Mouse (Mus musculus) liver, embryonic 13.5 days (tissue): ENCODE data around the gene Evi2b. TPM values are rescaled to one million over a fixed set of nuclear protein-coding genes. Genes with fewer than 3 reads are reported as not detected.

ENCODE experiments used
- ATAC-seq: fragments of 200-750 bp; cut with Nextera tagmentation; 2 replicates; pipeline ENCODE4 v1.8.0; 2017; ENCODE audit warnings: low read depth, mild to moderate bottlenecking, moderate number of reproducible peaks, moderate library complexity
- DNase-seq: peaks from one replicate; pipeline ENCODE4 v3.0.0; 2022
- H3K27ac ChIP-seq: fragments of 300-500 bp; sonication (generic); 2 replicates; pipeline ENCODE4 v1.5.1; 2015; ENCODE audit warnings: moderate library complexity, mild to moderate bottlenecking, inconsistent platforms
- H3K27me3 ChIP-seq: fragments of 300-500 bp; sonication (generic); 2 replicates; pipeline ENCODE4 v1.6.1; 2015; ENCODE audit warnings: mild to moderate bottlenecking, inconsistent platforms
- H3K36me3 ChIP-seq: fragments of 300-500 bp; sonication (generic); 2 replicates; pipeline ENCODE4 v1.6.1; 2015; ENCODE audit warnings: mild to moderate bottlenecking, inconsistent platforms
- H3K4me1 ChIP-seq: fragments of 300-500 bp; sonication (generic); replicated peaks from 2 replicates; pipeline ENCODE4 v1.6.1; 2015; ENCODE audit warnings: inconsistent platforms
- H3K4me2 ChIP-seq: fragments of 300-500 bp; sonication (generic); 2 replicates; pipeline ENCODE4 v1.6.1; 2015; ENCODE audit warnings: inconsistent platforms, mild to moderate bottlenecking, moderate library complexity
- H3K4me3 ChIP-seq: fragments of 300-500 bp; sonication (generic); replicated peaks from 2 replicates; pipeline ENCODE4 v1.5.1; 2015; ENCODE audit warnings: mild to moderate bottlenecking, inconsistent platforms
- H3K9ac ChIP-seq: fragments of 300-500 bp; sonication (generic); 2 replicates; pipeline ENCODE4 v1.6.1; 2015; ENCODE audit warnings: mild to moderate bottlenecking, inconsistent platforms
- H3K9me3 ChIP-seq: fragments of 300-500 bp; sonication (generic); replicated peaks from 2 replicates; pipeline ENCODE4 v1.6.1; 2016; ENCODE audit warnings: inconsistent platforms
- WGBS: fragments of 180-500 bp; shearing (Covaris S2); methylation state at CpG from one replicate; pipeline ENCODE4 v1.1.7; 2015; ENCODE audit not compliant: insufficient replicate concordance; 5-methylcytosine and 5-hydroxymethylcytosine counted together
- polyA plus RNA-seq: library from polyadenylated mRNA; unstranded; fragments of >200 nt; fragmentation: Nextera tagmentation; extraction: Ambion mirVana; gene quantifications from 2 replicates; pipeline ENCODE4 v1.2.1, GENCODE M21; 2015

Evi2b gene
- polyA plus RNA-seq, 1 experiment from 2014 or later: 4.0 TPM

DNA sequence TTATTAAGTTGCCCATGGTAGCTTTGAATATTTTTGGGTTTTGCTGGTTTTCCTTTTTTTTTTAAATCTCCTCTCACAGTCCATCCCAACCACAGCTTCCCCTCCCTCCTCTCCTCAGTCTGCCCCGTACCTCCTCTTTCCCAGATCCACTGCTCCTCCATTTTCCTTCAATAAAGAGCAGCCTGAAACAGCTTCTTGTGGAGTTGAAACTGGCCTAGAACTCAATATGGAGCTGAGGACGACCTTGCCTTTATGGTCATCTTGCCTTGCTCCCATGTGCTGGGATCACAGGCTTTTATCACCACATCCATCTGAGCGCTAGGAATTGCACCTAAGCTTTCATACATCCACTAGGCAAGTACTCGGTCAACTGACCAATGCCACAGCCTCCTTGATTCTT, 7.9 kb upstream of the Evi2b start:
- H3K36me3 ChIP-seq: no peaks in the 10 kb centered on the region
- H3K4me1 ChIP-seq: peaks cover 55% of the 10 kb centered on the region
- no peak overlapping the region for H3K4me3 ChIP-seq
- WGBS: 75% methylated on average over 4 of the region's 4 CpGs
- no peak overlapping the region for H3K27ac ChIP-seq
- no peak overlapping the region for H3K9ac ChIP-seq
- no peaks in the 10 kb centered on the region for H3K9me3 ChIP-seq
- no peak overlapping the region for H3K4me2 ChIP-seq
- ATAC-seq (no peak), DNase-seq (no peak)
- H3K27me3 ChIP-seq: no peaks in the 10 kb centered on the region

DNA sequence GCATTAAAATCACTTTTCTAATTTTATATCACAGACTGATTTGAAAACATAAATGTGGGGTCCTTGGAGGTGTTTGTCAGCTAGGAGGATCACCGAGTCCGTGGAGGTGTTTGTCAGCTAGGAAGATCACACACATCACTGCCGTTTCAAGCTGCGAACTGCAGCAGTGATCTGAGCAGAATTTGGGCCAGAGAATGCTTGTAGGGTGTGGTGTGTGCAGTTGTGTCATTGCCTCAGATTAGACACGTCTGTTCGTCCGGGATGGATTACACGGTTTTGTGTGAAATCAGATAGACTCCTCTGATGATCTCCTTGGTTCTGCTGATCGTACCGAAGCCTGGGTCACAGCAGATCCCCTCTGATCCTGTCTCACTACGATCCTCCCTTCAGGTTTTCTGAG, 7.2 kb upstream of the Evi2b start:
- DNase-seq (no peak), ATAC-seq (peak; percentile 28; the same call in 1 of the 2 replicates)
- no peaks in the 10 kb centered on the region for H3K27me3 ChIP-seq
- no peak overlapping the region for H3K9ac ChIP-seq
- H3K4me1 ChIP-seq: peaks cover 56% of the 10 kb centered on the region
- WGBS: 25% methylated on average over 11 of the region's 11 CpGs
- H3K36me3 ChIP-seq: no peaks in the 10 kb centered on the region
- H3K4me2 ChIP-seq: peak overlapping the region; percentile 24; the same call in 1 of the 2 replicates
- H3K9me3 ChIP-seq: no peaks in the 10 kb centered on the region
- no peak overlapping the region for H3K27ac ChIP-seq
- no peak overlapping the region for H3K4me3 ChIP-seq

DNA sequence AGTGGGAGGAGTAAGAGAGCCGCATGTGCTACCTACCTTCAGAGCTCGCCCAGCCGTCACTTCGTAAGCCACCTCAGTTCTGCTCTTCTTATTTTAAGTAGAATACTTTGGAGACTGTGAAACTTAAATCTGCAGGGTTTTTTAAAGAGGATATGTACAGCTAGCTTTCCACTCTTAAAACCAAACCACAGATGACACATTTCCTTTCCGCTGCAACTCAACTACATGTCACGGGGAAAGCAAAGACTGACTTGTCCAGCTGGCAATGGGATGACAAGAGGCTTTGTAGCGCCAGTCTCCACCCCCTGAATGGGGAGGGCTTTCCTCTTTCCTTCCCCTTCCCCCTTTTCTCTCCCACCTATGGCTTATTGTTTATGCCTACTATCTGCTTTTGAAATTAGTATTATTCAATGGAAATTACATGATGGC, 6.8 kb upstream of the Evi2b start, which contains the start of the genes Evi2 and Evi2a:
TSS of gene Evi2 (minus strand) at position 257 of the 429 bp plus-strand sequence.
TSS of gene Evi2a (minus strand) at position 277 of the 429 bp plus-strand sequence.
- WGBS: 20% methylated on average over 7 of the region's 7 CpGs
- H3K27ac ChIP-seq: no peak within 1 kb of the TSS
- no peak within 1 kb of the TSS for H3K4me3 ChIP-seq
- H3K4me1 ChIP-seq: peaks cover 53% of the 10 kb centered on the region
- no peaks in the 10 kb centered on the region for H3K9me3 ChIP-seq
- ATAC-seq (no peak), DNase-seq (no peak)
- H3K9ac ChIP-seq: no peak within 1 kb of the TSS
- H3K4me2 ChIP-seq: peak within 1 kb of the TSS; percentile 24
- H3K36me3 ChIP-seq: no peaks in the 10 kb centered on the region
- no peaks in the 10 kb centered on the region for H3K27me3 ChIP-seq

DNA sequence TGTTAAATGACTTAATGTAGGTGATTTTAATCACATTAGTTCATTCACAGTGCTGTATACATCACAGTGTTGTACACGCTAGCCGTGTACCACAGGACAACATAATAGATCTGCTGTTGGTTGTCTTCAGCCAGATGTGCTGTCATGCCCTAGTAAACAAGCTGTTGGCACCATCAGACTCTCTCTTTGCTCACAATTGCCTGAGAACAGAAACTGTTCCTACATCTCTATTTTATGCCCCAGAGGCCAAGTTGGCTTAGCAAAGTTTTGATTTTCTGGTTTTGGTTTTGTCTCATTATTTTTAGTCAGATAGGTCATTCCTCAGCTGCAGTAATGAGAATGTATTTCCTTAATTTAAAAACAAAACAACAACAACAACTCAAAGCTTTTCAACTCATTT, 6.2 kb upstream of the Evi2b start:
- Histone ChIP-seq H3K9ac (no peak overlapping the region), H3K4me2 (peak overlapping the region; percentile 21; the same call in 1 of the 2 replicates), H3K4me3 (no peak overlapping the region), H3K4me1 (peaks cover 53% of the 10 kb centered on the region), H3K36me3 (no peaks in the 10 kb centered on the region), H3K27ac (no peak overlapping the region), H3K27me3 (no peaks in the 10 kb centered on the region), H3K9me3 (no peaks in the 10 kb centered on the region)
- no peak for DNase-seq
- ATAC-seq: no peak
- 76% methylated on average over 2 of the region's 2 CpGs for WGBS

DNA sequence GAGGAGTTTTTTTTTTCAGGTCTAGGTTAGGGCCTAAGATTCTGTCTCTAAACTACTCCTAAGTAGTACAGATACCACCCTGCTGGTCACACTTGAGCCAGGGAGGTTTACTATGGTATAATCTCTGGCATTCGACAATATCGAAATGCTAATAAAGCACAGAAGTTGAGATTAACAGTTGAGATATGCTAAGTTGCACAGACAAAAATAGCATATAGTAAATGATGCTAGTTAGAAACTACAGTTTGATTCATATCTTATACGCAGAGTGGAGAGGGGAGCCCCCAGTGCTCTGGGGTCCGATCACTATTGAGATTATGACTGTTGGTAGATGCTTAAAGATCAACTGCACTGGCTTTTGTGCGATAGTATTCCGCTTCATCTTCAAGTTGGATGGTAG, 5.7 kb upstream of the Evi2b start:
- no peaks in the 10 kb centered on the region for H3K36me3 ChIP-seq
- H3K9ac ChIP-seq: no peak overlapping the region
- H3K4me3 ChIP-seq: no peak overlapping the region
- no peaks in the 10 kb centered on the region for H3K27me3 ChIP-seq
- no peak overlapping the region for H3K4me2 ChIP-seq
- DNase-seq (no peak), ATAC-seq (no peak)
- H3K9me3 ChIP-seq: no peaks in the 10 kb centered on the region
- H3K4me1 ChIP-seq: peaks cover 52% of the 10 kb centered on the region
- whole genome bisulfite sequencing: 76% methylated on average over 6 of the region's 6 CpGs
- peak overlapping the region; percentile 54; the same call in 1 of the 2 replicates for H3K27ac ChIP-seq

DNA sequence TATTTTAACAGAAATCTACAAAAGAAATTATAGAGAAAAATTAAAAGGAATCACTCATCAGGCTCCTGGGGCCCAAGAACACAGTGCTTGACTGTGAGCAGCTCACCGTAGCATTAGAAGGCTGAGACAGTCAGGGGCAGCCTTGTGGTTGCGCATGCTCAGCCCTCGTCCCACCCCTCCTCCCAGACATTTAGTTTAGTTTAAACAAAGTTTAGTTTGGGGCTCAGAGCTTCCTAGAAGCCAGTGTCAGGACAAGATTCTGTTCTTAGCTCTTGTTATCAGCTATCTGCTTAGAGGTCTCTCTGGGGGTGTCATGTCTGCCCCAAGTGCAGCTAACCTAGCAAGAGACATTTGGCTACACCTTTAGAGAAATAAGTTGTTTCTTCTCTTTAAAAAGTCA, 5.0 kb upstream of the Evi2b start:
- peak overlapping the region; percentile 0; the same call in 1 of the 2 replicates for H3K9ac ChIP-seq
- no peak for DNase-seq
- H3K9me3 ChIP-seq: no peaks in the 10 kb centered on the region
- ATAC-seq: no peak
- H3K4me3 ChIP-seq: no peak overlapping the region
- H3K4me2 ChIP-seq: no peak overlapping the region
- WGBS: 27% methylated on average over 3 of the region's 3 CpGs
- H3K27me3 ChIP-seq: no peaks in the 10 kb centered on the region
- H3K36me3 ChIP-seq: no peaks in the 10 kb centered on the region
- H3K4me1 ChIP-seq: peaks cover 53% of the 10 kb centered on the region
- H3K27ac ChIP-seq: peak overlapping the region; percentile 54

DNA sequence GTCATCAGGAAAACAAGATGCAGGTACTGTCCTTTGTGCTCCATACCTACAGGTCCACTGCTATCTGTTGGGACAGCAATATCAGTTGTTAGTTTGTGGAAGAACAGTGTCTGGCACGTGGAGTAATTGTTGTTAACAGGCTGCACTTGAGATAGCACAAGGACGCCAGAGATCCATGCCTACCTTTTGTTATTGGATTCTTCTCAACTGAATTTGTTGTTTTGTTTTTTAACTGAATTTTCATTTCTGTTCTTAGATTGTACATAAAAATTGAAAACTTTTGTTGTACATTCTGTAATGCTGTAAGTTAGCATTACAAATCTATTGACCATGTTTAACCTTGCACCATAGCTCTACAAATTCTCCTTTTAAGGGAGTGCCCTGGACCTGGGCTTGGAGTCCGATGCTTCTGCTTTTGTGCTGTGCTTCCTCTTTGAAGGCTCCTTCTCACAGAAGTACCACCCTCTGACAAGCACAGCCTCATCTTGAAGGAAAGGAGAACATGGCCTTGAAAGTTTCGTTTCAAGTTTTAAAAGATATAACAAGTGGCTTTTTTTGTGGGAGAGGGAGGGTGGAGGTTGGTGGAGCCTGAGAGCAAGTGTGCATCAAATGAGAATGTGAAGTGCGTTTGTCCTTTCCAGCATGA, 4.3 kb upstream of the Evi2b start:
- Histone ChIP-seq H3K27ac (peak overlapping the region; percentile 71), H3K4me1 (peaks cover 50% of the 10 kb centered on the region), H3K27me3 (no peaks in the 10 kb centered on the region), H3K36me3 (no peaks in the 10 kb centered on the region), H3K9me3 (no peaks in the 10 kb centered on the region), H3K9ac (0 out of 2 replicates have a peak overlapping the region, but pooled peaks have one; percentile 0), H3K4me2 (peak overlapping the region; percentile 19; the same call in 1 of the 2 replicates), H3K4me3 (no peak overlapping the region)
- ATAC-seq: no peak
- no peak for DNase-seq
- 32% methylated on average over 5 of the region's 5 CpGs for WGBS

DNA sequence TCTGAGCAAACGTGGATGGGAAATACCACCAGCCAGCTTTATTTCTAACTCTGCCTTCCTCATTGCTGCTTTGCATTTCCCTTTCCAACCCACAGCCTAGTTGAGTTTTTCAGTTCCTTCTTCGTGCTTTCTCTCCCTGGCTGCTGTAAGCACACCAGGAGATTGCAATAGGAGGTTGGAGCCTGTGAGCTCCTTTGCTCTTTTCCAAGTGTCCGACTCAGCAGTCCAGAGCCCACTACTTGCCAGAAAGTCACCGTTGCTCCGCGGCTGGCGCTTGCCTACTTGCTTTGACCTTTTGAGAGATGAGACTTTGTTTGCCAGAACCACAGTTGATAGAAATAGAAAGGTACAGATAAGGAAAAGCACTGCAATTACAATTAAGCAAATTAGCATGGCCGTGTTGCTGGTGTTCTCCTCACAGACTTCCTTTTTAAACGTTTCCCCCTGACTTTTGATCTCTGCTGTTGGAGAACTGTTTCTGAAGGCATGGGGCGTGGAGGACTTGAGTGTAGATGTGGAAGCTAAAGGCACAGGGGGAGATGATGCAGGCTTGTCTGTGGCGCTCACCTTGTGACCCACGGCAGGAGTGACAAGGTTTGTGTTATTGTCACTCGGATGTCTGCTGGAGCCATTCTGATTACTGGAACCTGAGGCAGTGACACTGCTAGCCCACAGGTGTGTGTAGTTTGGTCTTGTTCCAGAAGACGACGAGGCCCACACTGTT, 3.6 kb upstream of the Evi2b start:
- Histone ChIP-seq H3K4me2 (peak overlapping the region; percentile 19; the same call in 1 of the 2 replicates), H3K36me3 (no peaks in the 10 kb centered on the region), H3K9me3 (no peaks in the 10 kb centered on the region), H3K4me3 (no peak overlapping the region), H3K4me1 (peaks cover 50% of the 10 kb centered on the region), H3K9ac (peak overlapping the region; percentile 13; the same call in 1 of the 2 replicates), H3K27ac (peak overlapping the region; percentile 71), H3K27me3 (no peaks in the 10 kb centered on the region)
- DNase-seq: no peak
- 43% methylated on average over 15 of the region's 15 CpGs for WGBS
- ATAC-seq: no peak

DNA sequence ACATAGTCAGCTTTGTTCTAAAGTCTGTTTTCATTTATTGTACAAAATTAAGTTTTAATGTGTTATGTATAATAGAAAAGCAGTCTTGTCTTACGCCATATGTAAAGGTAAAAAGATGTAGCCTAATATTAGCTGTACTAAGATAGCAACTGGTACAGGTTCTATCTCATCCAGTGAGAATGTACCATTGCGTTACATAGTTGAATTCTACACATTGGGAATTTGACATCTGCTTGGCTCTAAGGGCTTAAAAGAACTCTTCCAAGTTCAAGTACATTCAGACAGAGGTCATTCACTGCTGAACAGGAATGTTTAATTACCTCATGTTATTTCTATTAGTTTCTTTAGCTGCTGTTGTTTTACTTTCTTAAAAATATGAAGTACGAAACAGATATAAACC, 3.0 kb upstream of the Evi2b start:
- H3K4me3 ChIP-seq: no peak overlapping the region
- no peak overlapping the region; the same call in 1 of the 2 replicates for H3K27ac ChIP-seq
- 81% methylated on average over 3 of the region's 3 CpGs for WGBS
- peaks cover 53% of the 10 kb centered on the region for H3K4me1 ChIP-seq
- DNase-seq (no peak), ATAC-seq (no peak)
- no peak overlapping the region for H3K9ac ChIP-seq
- no peak overlapping the region for H3K4me2 ChIP-seq
- H3K9me3 ChIP-seq: no peaks in the 10 kb centered on the region
- H3K36me3 ChIP-seq: no peaks in the 10 kb centered on the region
- H3K27me3 ChIP-seq: no peaks in the 10 kb centered on the region

DNA sequence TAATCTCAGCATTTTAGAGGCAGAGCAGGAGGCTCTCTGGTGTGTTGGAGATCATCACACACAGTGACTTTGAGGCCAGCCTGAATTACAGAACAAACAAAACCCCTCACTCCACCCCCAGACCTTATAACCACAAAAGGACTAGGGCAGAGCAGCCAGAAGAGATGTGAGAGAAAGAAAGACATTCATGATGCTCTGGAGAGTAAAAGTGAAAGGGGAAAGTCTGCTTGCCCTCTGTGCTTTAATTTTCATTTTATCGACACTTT, 681 bp upstream of the Evi2b start:
- no peaks in the 10 kb centered on the region for H3K27me3 ChIP-seq
- H3K9me3 ChIP-seq: no peaks in the 10 kb centered on the region
- H3K27ac ChIP-seq: peak overlapping the region; percentile 59; the same call in 1 of the 2 replicates
- H3K4me1 ChIP-seq: peaks cover 47% of the 10 kb centered on the region
- ATAC-seq (no peak), DNase-seq (no peak)
- H3K4me2 ChIP-seq: peak overlapping the region; percentile 41
- H3K4me3 ChIP-seq: no peak overlapping the region
- H3K9ac ChIP-seq: 0 out of 2 replicates have a peak overlapping the region, but pooled peaks have one; percentile 3
- no peaks in the 10 kb centered on the region for H3K36me3 ChIP-seq
- WGBS: 61% methylated on average over 1 of the region's 1 CpGs

DNA sequence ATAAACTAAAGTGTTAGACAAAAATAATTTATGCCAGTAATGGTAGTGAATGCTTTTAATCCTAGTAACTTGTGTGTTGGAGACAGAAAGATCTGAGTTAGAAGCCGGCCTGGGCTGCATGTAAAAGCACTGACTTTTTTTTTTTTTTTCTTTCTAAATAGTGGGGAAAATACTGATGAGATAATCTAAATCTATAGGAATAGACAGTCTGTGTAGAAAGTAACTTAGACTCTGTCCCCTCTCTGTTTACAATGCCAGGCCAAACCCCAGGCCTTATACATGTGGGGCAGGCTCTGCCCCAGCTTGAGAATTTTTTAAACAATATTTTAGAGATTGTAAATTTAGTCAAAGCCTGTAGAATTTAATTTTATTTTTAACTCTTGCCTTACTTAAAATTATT, 618 bp downstream of the Evi2b start:
- WGBS: 11% methylated on average over 1 of the region's 1 CpGs
- Histone ChIP-seq H3K9ac (no peak overlapping the region), H3K27me3 (no peaks in the 10 kb centered on the region), H3K27ac (no peak overlapping the region), H3K9me3 (no peaks in the 10 kb centered on the region), H3K4me3 (peak overlapping the region; percentile 28), H3K36me3 (no peaks in the 10 kb centered on the region), H3K4me2 (peak overlapping the region; percentile 21; the same call in 1 of the 2 replicates), H3K4me1 (peaks cover 43% of the 10 kb centered on the region)
- ATAC-seq (no peak), DNase-seq (no peak)
